Mouse (Mus musculus) liver, embryonic 13.5 days (tissue): ENCODE data around the gene Mif4gd. TPM values are rescaled to one million over a fixed set of nuclear protein-coding genes. Genes with fewer than 3 reads are reported as not detected.

Experiments used
- polyA plus RNA-seq: library from polyadenylated mRNA; unstranded; fragments of >200 nt; fragmentation: Nextera tagmentation; extraction: Ambion mirVana; gene quantifications from 2 replicates; pipeline ENCODE4 v1.2.1, GENCODE M21; 2015

Mif4gd gene
- polyA plus RNA-seq, 1 experiment from 2014 or later, result 26.8 TPM

Other genes starting within 250 kb of the Mif4gd start
- 1.1 and 1.2 TPM in 2 replicates for gene Hid1, start 245.2 kb downstream of the Mif4gd start, polyA plus RNA-seq
- gene Cdr2l, start 231.1 kb downstream of the Mif4gd start, polyA plus RNA-seq, result 1.5 and 1.7 TPM in 2 replicates
- 103 and 104 TPM in 2 replicates for gene Mrpl58, start 209.2 kb downstream of the Mif4gd start, polyA plus RNA-seq
- gene Atp5h, start 193.0 kb downstream of the Mif4gd start, polyA plus RNA-seq, result 633 and 650 TPM in 2 replicates
- gene Kctd2, start 192.8 kb downstream of the Mif4gd start, polyA plus RNA-seq, result 2.5 and 4.1 TPM in 2 replicates
- 0.16 and 0.27 TPM in 2 replicates for gene Trim80, start 172.4 kb downstream of the Mif4gd start, polyA plus RNA-seq
- 0.06 TPM in 1 of 2 replicates, not detected in the other for gene Slc16a5, start 150.5 kb downstream of the Mif4gd start, polyA plus RNA-seq
- 3.2 and 3.7 TPM in 2 replicates for gene Armc7, start 137.3 kb downstream of the Mif4gd start, polyA plus RNA-seq
- 60.8 and 64.6 TPM in 2 replicates for gene Nt5c, start 121.1 kb downstream of the Mif4gd start, polyA plus RNA-seq
- 292 and 314 TPM in 2 replicates for gene Jpt1, start 98.6 kb downstream of the Mif4gd start, polyA plus RNA-seq
- gene Sumo2, start 76.7 kb downstream of the Mif4gd start, polyA plus RNA-seq, result 532 and 597 TPM in 2 replicates
- gene Nup85, start 48.5 kb downstream of the Mif4gd start, polyA plus RNA-seq, result 158 and 175 TPM in 2 replicates
- 71.5 and 77.4 TPM in 2 replicates for gene Mrps7, start 9.0 kb downstream of the Mif4gd start, polyA plus RNA-seq
- 8.5 and 10.5 TPM in 2 replicates for gene Gga3, start 8.9 kb downstream of the Mif4gd start, polyA plus RNA-seq
- gene Slc25a19, start 15.3 kb upstream of the Mif4gd start, polyA plus RNA-seq, result 12.2 and 15.8 TPM in 2 replicates
- 56.7 and 63.5 TPM in 2 replicates for gene Grb2, start 95.6 kb upstream of the Mif4gd start, polyA plus RNA-seq
- gene Tmem94, start 152.5 kb upstream of the Mif4gd start, polyA plus RNA-seq, result 8.2 and 10.9 TPM in 2 replicates
- gene Caskin2, start 200.7 kb upstream of the Mif4gd start, polyA plus RNA-seq, result 5.7 and 6.0 TPM in 2 replicates
- 19.3 and 20.1 TPM in 2 replicates for gene Tsen54, start 201.8 kb upstream of the Mif4gd start, polyA plus RNA-seq
- 9.8 and 10.2 TPM in 2 replicates for gene Llgl2, start 211.1 kb upstream of the Mif4gd start, polyA plus RNA-seq
- gene Myo15b, start 245.4 kb upstream of the Mif4gd start, polyA plus RNA-seq, result 0.36 and 0.46 TPM in 2 replicates